Mouse (Mus musculus) embryonic facial prominence, embryonic 10.5 days (tissue): ENCODE measurements around the gene Sema4c. TPM values are rescaled to one million over a fixed set of nuclear protein-coding genes. Genes with fewer than 3 reads are reported as not detected.

Experiments used
- DNase-seq: peaks from one replicate; pipeline ENCODE4 v3.0.0-alpha.2; 2017; ENCODE audit warnings: low spot score
- H3K27ac ChIP-seq: fragments of 300-500 bp; sonication (generic); replicated peaks from 2 replicates; pipeline ENCODE4 v1.5.1; 2016; ENCODE audit warnings: mild to moderate bottlenecking
- H3K27me3 ChIP-seq: fragments of 300-500 bp; sonication (generic); replicated peaks from 2 replicates; pipeline ENCODE4 v1.6.1; 2016; ENCODE audit warnings: low read depth, mild to moderate bottlenecking; ENCODE audit not compliant: poor library complexity, severe bottlenecking
- H3K36me3 ChIP-seq: fragments of 300-500 bp; sonication (generic); replicated peaks from 2 replicates; pipeline ENCODE4 v1.6.1; 2016; ENCODE audit warnings: mild to moderate bottlenecking, moderate library complexity
- H3K4me1 ChIP-seq: fragments of 300-500 bp; sonication (generic); 2 replicates; pipeline ENCODE4 v1.6.1; 2016
- H3K4me3 ChIP-seq: fragments of 300-500 bp; sonication (generic); 2 replicates; pipeline ENCODE4 v1.5.1; 2016; ENCODE audit warnings: mild to moderate bottlenecking, moderate library complexity
- H3K9me3 ChIP-seq: fragments of 300-500 bp; sonication (generic); 2 replicates; pipeline ENCODE4 v1.6.1; 2016; ENCODE audit warnings: mild to moderate bottlenecking
- WGBS: fragments of 180-500 bp; shearing (Covaris S2); methylation state at CpG from one replicate; pipeline ENCODE4 v1.1.7; 2016; 5-methylcytosine and 5-hydroxymethylcytosine counted together
- polyA plus RNA-seq: library from polyadenylated mRNA; unstranded; fragments of >200 nt; fragmentation: Nextera tagmentation; extraction: Ambion mirVana; gene quantifications from 2 replicates; pipeline ENCODE4 v1.2.1, GENCODE M21; 2016

Sema4c gene
- polyA plus RNA-seq, 1 experiment from 2014 or later = 25.9 TPM

- Histone ChIP-seq H3K27ac (no peak overlapping the region), H3K27me3 (peaks cover 9% of the 10 kb centered on the region; the same call in 1 of the 2 replicates), H3K4me1 (peaks cover 75% of the 10 kb centered on the region), H3K36me3 (no peaks in the 10 kb centered on the region), H3K9me3 (no peaks in the 10 kb centered on the region), H3K4me3 (no peak overlapping the region)
- DNase-seq = no peak
- 67% methylated on average over 4 of the region's 4 CpGs for WGBS
Measured at GRCm38 (mm10) chr1:36562388-36562787, 4.2 kb upstream of the Sema4c start.

- peaks cover 66% of the 10 kb centered on the region for H3K4me1 ChIP-seq
- H3K36me3 ChIP-seq = peaks cover under 1% of the 10 kb centered on the region
- H3K27me3 ChIP-seq = peaks cover 9% of the 10 kb centered on the region; the same call in 1 of the 2 replicates
- DNase-seq = no peak
- H3K27ac ChIP-seq = 0 out of 2 replicates have a peak overlapping the region, but pooled peaks have one; percentile 41
- 43% methylated on average over 6 of the region's 6 CpGs for WGBS
- no peak overlapping the region for H3K4me3 ChIP-seq
- no peaks in the 10 kb centered on the region for H3K9me3 ChIP-seq
Measured at GRCm38 (mm10) chr1:36560903-36561302, 2.8 kb upstream of the Sema4c start.

DNA sequence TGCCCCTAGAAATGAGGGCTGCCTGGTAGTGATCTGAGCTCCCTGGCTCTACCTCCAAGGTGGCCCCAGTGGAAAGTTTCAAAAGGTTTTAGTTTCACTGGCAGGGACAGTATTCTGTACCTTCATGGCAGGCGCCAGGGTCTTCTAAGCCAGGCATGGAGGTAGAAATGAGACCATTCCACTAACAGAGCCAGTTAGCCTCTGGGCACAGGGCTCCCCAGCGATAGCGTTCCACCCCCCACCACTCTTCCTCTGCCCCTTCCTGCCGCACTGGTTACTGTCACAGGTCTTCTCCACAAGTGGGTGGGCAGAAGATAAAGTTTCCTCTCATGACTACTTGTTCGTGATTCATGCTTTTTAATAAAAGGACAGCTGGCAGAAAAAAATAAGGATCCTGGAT lies 1.7 kb upstream of the Sema4c start:
- Histone ChIP-seq H3K27me3 (peaks cover 9% of the 10 kb centered on the region; the same call in 1 of the 2 replicates), H3K9me3 (no peaks in the 10 kb centered on the region), H3K4me1 (peaks cover 72% of the 10 kb centered on the region), H3K4me3 (0 out of 2 replicates have a peak overlapping the region, but pooled peaks have one; percentile 96), H3K36me3 (peaks cover 10% of the 10 kb centered on the region), H3K27ac (no peak overlapping the region)
- DNase-seq = no peak
- WGBS = 57% methylated on average over 5 of the region's 5 CpGs

DNA sequence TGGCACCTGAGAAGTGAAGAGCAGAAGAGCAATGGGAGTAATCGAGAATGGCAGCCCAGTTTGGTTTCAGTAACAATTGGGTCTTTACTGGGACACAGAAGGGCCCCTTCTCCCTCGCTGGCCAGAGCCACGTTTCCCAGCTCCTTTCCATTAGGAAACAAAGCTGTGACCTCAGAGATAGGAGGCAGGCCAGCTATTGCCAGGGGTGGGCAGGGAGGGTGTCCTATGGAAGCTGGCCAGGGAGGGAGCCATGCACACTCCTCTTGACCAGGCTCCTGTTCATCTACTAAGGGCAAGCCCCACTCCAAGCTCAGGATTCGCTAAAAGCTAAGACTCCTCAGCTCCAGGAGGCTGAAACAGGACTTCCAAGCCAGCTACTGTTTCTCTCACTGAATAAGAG lies 1.1 kb upstream of the Sema4c start:
- H3K9me3 ChIP-seq = no peaks in the 10 kb centered on the region
- H3K36me3 ChIP-seq = peaks cover 17% of the 10 kb centered on the region
- H3K4me1 ChIP-seq = peaks cover 74% of the 10 kb centered on the region
- peaks cover 9% of the 10 kb centered on the region; the same call in 1 of the 2 replicates for H3K27me3 ChIP-seq
- peak overlapping the region; percentile 96 for H3K4me3 ChIP-seq
- DNase-seq = no peak
- WGBS = 3% methylated on average over 4 of the region's 4 CpGs
- peak overlapping the region; percentile 100 for H3K27ac ChIP-seq

GRCm38 (mm10) chr1:36557457-36558011 lies 615 bp downstream of the Sema4c start:
- peaks cover 34% of the 10 kb centered on the region for H3K36me3 ChIP-seq
- peak; percentile 91 for DNase-seq
- peak overlapping the region; percentile 96 for H3K4me3 ChIP-seq
- no peaks in the 10 kb centered on the region for H3K9me3 ChIP-seq
- under 1% methylated on average over 48 of the region's 48 CpGs for WGBS
- H3K27me3 ChIP-seq = peaks cover 9% of the 10 kb centered on the region; the same call in 1 of the 2 replicates
- H3K27ac ChIP-seq = peak overlapping the region; percentile 100
- peaks cover 72% of the 10 kb centered on the region for H3K4me1 ChIP-seq

- H3K4me3 ChIP-seq = peak overlapping the region; percentile 96
- peaks cover 64% of the 10 kb centered on the region for H3K4me1 ChIP-seq
- peaks cover 41% of the 10 kb centered on the region for H3K36me3 ChIP-seq
- H3K27ac ChIP-seq = peak overlapping the region; percentile 100
- DNase-seq = peak; percentile 98
- no peaks in the 10 kb centered on the region for H3K9me3 ChIP-seq
- H3K27me3 ChIP-seq = peaks cover 9% of the 10 kb centered on the region; the same call in 1 of the 2 replicates
- under 1% methylated on average over 52 of the region's 52 CpGs for WGBS
Measured at GRCm38 (mm10) chr1:36556553-36557456, 1.3 kb downstream of the Sema4c start.

- Histone ChIP-seq H3K4me1 (peaks cover 57% of the 10 kb centered on the region), H3K36me3 (peaks cover 50% of the 10 kb centered on the region), H3K4me3 (peak overlapping the region; percentile 96), H3K9me3 (no peaks in the 10 kb centered on the region), H3K27ac (peak overlapping the region; percentile 100), H3K27me3 (peaks cover 9% of the 10 kb centered on the region; the same call in 1 of the 2 replicates)
- 5% methylated on average over 8 of the region's 8 CpGs for WGBS
- DNase-seq = peak; percentile 64
Measured at GRCm38 (mm10) chr1:36555798-36556395, 2.3 kb downstream of the Sema4c start.

DNA sequence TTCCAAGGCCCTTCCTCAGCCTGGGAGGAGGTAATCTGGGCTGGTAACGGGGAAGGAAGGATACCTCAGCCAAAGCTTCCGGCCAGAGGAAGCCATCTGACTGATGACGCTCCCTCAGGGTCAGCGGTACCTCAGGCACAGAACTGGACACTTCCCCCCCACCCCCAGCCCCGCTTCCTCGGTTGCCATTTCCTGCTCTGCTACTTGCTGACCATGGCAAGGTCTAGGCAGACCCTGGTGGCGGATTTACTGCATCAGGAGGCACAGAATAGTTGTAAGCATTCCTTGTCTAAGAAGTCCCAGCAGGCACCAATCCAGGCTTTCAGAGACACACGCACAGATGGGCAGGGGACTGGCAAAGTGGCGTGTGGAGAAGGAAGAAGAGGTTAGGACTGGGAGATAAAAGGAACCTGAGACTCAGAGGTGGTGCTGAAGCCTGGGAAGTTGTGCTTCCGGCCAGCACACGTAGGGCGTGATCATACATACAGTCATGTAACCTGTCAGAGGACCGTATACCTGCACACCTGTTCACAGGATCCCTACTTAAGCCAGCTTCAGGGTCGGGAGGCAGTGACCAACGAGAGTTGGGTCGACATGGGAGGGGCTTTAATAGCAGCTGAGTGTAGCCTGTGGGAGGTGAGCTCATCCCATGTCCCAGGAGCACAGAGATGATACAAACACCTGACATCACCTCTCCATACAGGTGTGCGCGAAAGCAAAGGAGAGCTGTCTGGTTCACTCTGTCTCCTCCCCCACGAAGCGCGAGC lies 3.3 kb downstream of the Sema4c start:
- Histone ChIP-seq H3K27me3 (peaks cover 6% of the 10 kb centered on the region; the same call in 1 of the 2 replicates), H3K9me3 (no peaks in the 10 kb centered on the region), H3K4me3 (peak overlapping the region; percentile 96), H3K27ac (peak overlapping the region; percentile 100), H3K4me1 (peaks cover 60% of the 10 kb centered on the region), H3K36me3 (peaks cover 61% of the 10 kb centered on the region)
- no peak for DNase-seq
- 72% methylated on average over 21 of the region's 21 CpGs for WGBS

- Histone ChIP-seq H3K4me1 (peaks cover 64% of the 10 kb centered on the region), H3K9me3 (no peaks in the 10 kb centered on the region), H3K36me3 (peaks cover 80% of the 10 kb centered on the region), H3K4me3 (no peak overlapping the region), H3K27me3 (no peaks in the 10 kb centered on the region), H3K27ac (no peak overlapping the region)
- WGBS = 92% methylated on average over 16 of the region's 16 CpGs
- DNase-seq = no peak
Measured at GRCm38 (mm10) chr1:36552506-36552905, 5.6 kb downstream of the Sema4c start.

DNA sequence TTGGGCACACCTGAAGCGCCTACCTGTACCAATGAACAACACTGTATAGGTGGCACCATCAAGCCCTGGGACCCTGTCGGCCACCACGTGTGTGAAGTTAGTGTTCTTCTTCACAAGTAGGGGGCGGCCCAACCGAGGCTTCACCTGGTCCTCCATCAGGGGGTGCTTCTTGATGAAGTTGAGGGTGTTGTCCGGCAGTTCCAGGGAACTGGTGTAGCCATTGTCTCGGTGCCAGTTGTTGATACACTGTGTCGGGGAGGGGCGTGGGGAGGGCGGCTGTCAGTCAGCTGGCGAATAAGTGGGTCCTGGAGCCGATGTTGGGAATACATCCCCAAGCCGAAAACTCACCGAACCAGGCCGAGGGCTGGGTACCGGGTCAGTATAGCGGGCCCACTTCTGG lies 6.2 kb downstream of the Sema4c start:
- Histone ChIP-seq H3K27me3 (no peaks in the 10 kb centered on the region), H3K9me3 (no peaks in the 10 kb centered on the region), H3K4me3 (no peak overlapping the region), H3K27ac (no peak overlapping the region), H3K36me3 (peaks cover 80% of the 10 kb centered on the region), H3K4me1 (peaks cover 69% of the 10 kb centered on the region)
- 88% methylated on average over 17 of the region's 17 CpGs for WGBS
- no peak for DNase-seq

DNA sequence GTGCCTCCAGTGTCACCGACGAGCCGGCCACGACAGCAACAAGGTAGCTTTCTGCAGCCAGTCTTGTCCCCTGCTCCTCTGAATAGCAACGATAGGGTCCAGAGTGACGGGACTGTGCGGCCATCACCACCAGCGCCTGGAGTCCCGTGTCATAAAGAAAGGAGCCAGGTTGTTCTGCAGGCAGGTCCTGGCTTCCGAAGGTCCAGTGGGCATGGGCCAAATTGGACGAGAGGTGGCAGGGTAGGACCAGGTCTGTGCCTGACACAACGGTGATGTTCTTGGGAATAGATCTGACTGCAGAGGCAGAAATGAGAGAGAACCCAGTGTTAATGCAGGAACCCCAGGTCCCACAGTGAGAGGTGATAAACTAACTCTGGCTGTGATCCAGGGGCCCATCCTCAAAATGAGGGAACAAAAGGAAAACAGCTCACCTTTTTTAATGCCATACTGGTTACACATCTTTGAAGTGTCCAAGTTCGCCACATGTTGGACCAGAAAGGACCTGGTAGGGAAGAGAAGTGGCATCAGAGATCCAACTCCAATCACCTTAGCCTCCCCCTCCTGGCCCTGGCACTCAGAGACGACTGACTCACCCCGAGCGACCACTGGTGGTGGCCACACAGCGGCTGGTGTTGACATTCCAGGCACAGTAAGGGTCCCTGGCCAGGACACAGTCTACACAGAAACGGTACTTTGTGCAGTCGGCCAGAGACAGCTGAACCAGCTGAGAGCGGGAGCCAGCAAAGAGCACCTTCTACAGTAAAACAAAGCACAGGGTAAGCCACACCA lies 7.9 kb downstream of the Sema4c start:
- no peaks in the 10 kb centered on the region for H3K9me3 ChIP-seq
- H3K27me3 ChIP-seq = no peaks in the 10 kb centered on the region
- no peak overlapping the region for H3K27ac ChIP-seq
- WGBS = 79% methylated on average over 20 of the region's 20 CpGs
- H3K36me3 ChIP-seq = peaks cover 74% of the 10 kb centered on the region
- peak overlapping the region; percentile 0; the same call in 1 of the 2 replicates for H3K4me3 ChIP-seq
- DNase-seq = no peak
- peaks cover 73% of the 10 kb centered on the region for H3K4me1 ChIP-seq
